Mouse (Mus musculus) G1E (cell line): ENCODE results near the gene Mfrp. TPM values are rescaled to one million over a fixed set of nuclear protein-coding genes. Genes with fewer than 3 reads are reported as not detected.

ENCODE experiments used
- ATAC-seq: 2 replicates; pipeline ENCODE4 v1.8.0; 2016; ENCODE audit warnings: mild to moderate bottlenecking; ENCODE audit not compliant: insufficient number of reproducible peaks, poor library complexity, low FRiP score, severe bottlenecking; ENCODE audit errors: extremely low read depth
- DNase-seq: peaks from one replicate; pipeline ENCODE4 v3.0.0; 2012; ENCODE audit warnings: low spot score
- H3K27me3 ChIP-seq: 2 replicates; pipeline ENCODE4 v1.6.1; 2012; ENCODE audit warnings: mild to moderate bottlenecking, low read length, inconsistent platforms; ENCODE audit not compliant: insufficient read depth
- H3K36me3 ChIP-seq: replicated peaks from 2 replicates; pipeline ENCODE3; 2012; ENCODE audit warnings: mild to moderate bottlenecking, inconsistent platforms
- H3K4me1 ChIP-seq: 2 replicates; pipeline ENCODE4 v1.6.1; 2012; ENCODE audit warnings: low read depth, low read length, inconsistent platforms, mixed read lengths; ENCODE audit not compliant: insufficient read depth
- H3K4me3 ChIP-seq: 2 replicates; pipeline ENCODE4 v1.5.1; 2012; ENCODE audit warnings: low read depth, mild to moderate bottlenecking, inconsistent platforms, low read length, moderate library complexity, mixed read lengths
- H3K9me3 ChIP-seq: replicated peaks from 2 replicates; pipeline ENCODE4 v1.6.1; 2012; ENCODE audit warnings: inconsistent platforms
- CTCF ChIP-seq: IDR thresholded peaks from 2 replicates; pipeline ENCODE4 v1.5.1; 2012; ENCODE audit warnings: low read depth, low read length, inconsistent platforms, mixed read lengths
- GATA1 ChIP-seq: IDR thresholded peaks from 2 replicates; pipeline ENCODE4 v1.6.1; 2012; ENCODE audit warnings: borderline replicate concordance, low read length, inconsistent platforms, mixed read lengths
- GATA2 ChIP-seq: IDR thresholded peaks from 2 replicates; pipeline ENCODE4 v1.6.1; 2012; ENCODE audit warnings: low read depth, low read length, inconsistent platforms, borderline replicate concordance
- POLR2AphosphoS5 ChIP-seq: IDR thresholded peaks from 2 replicates; pipeline ENCODE4 v1.6.1; 2012; ENCODE audit warnings: low read depth, low read length, inconsistent platforms; ENCODE audit not compliant: insufficient replicate concordance
- TAL1 ChIP-seq: conservative IDR thresholded peaks from 2 replicates; pipeline ENCODE4 v1.6.1; 2012; ENCODE audit warnings: low read depth, low read length, inconsistent platforms, mixed read lengths
- polyA plus RNA-seq: library from polyadenylated mRNA; stranded (reverse); fragments of >175 nt; gene quantifications from 2 replicates; pipeline ENCODE4 v1.2.3, GENCODE M21; 2012
- total RNA-seq, 2 experiments: library from RNA; stranded (forward) in 1 of 2; stranded (reverse) in 1 of 2; fragments of 200-1000 nt in 1 of 2; fragments of >200 nt in 1 of 2; fragmentation: Nextera tagmentation in 1 of 2; gene quantifications; 2 replicates each; pipeline ENCODE4 v1.2.3; 2014 to 2017

Gene Mfrp
- total and polyA plus RNA-seq, 3 experiments = not detected

DNA sequence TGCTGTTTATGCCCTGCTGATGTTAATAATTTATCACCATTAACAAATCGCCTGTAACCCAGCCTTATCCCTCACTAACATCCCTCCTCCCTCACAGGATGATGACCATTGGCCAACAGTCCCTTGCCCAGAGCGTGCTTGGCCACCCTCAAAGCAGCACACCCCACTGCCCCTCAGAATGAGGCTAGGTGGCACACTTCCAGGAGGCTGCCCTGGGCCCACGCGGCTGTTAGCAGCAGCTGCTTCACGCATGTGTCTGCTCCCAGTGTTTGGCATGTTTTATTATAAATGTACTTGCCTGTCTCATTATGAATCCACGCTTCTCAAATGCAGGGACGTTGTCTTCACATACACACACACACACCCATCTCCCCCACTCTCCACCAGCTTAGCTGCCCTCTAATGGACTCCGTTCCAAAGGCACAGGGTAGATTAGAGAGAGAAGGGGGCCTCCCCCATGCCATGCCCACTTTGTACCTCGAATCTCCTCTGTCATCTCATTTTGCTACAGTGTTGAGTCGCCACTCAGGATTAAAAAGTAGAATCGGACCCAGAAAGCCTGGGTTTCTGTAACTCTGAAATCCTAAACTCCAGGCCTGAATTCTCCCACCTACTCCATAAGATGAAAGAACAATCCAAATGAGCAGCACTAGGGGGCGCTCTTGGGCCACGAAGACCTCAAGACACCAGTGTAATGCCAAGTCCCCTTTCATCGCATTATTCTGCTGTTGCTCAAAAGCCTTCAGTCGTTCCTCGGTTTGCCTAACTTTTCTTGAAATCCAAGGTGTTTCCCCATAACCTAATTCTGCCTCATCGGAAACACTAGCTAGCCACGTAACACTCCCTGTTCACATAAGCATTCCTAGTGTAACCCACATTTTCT lies 24.3 kb downstream of the Mfrp start:
- peaks cover 21% of the 10 kb centered on the region for H3K4me1 ChIP-seq
- no peaks in the 10 kb centered on the region for H3K9me3 ChIP-seq
- peak; percentile 66 for DNase-seq
- no peaks in the 10 kb centered on the region for H3K36me3 ChIP-seq
- ATAC-seq = no peak
- peaks cover 27% of the 10 kb centered on the region for H3K27me3 ChIP-seq
- H3K4me3 ChIP-seq = no peak overlapping the region
- TF ChIP-seq GATA1 = no peak
- TF ChIP-seq GATA2 = no peak
- peak; percentile 84 for TF ChIP-seq CTCF

DNA sequence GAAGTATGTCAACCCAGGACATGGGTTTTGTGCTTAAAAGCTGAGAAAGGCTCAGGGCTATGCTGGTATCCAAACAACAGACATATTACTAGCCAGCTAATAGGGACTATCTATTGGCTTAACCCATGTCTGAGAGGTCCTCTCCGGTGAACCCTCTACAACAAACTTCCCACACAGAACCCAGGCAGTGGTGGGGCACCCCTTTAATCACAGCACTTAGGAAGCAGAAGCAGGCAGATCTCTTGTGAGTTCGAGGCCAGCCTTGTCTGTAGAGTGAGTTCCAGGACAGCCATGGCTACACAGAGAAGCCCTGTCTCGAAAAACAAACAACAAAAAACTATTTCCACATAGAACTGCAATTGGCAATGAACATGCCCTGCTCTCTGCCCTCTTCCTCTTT lies 25.2 kb downstream of the Mfrp start:
- Histone ChIP-seq H3K36me3 (no peaks in the 10 kb centered on the region), H3K9me3 (no peaks in the 10 kb centered on the region), H3K4me1 (peaks cover 23% of the 10 kb centered on the region), H3K27me3 (peaks cover 34% of the 10 kb centered on the region), H3K4me3 (no peak overlapping the region)
- no peak for TF ChIP-seq GATA2
- no peak for DNase-seq
- ATAC-seq = no peak

DNA sequence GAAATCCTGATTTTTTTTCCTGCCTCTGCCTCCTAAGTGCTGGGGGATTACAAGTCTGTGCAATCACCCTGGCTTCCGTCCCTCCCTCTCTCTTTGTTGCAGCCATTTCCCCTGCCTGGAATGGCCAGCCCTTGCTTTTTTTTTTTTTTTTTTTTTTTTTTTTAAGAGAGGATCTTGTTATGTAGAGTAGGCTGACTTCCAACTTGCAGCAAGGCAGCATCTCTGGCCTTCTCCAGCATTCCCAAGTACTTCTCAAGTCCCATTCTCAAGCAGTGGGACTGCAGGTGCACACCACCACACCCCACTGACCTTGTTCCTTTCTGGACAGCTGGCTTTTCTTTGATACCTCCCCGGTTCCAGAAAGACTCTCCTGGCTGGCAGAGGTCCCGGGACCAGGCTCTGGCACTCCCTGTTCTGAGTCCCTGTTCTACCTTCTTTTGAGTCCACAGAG lies 25.8 kb downstream of the Mfrp start:
- Histone ChIP-seq H3K36me3 (no peaks in the 10 kb centered on the region), H3K27me3 (peaks cover 37% of the 10 kb centered on the region), H3K4me1 (peaks cover 23% of the 10 kb centered on the region), H3K4me3 (no peak overlapping the region), H3K9me3 (no peaks in the 10 kb centered on the region)
- no peak for DNase-seq
- TF ChIP-seq GATA2 (no peak), CTCF (no peak), POLR2AphosphoS5 (no peak), GATA1 (no peak), TAL1 (no peak)
- ATAC-seq = no peak

DNA sequence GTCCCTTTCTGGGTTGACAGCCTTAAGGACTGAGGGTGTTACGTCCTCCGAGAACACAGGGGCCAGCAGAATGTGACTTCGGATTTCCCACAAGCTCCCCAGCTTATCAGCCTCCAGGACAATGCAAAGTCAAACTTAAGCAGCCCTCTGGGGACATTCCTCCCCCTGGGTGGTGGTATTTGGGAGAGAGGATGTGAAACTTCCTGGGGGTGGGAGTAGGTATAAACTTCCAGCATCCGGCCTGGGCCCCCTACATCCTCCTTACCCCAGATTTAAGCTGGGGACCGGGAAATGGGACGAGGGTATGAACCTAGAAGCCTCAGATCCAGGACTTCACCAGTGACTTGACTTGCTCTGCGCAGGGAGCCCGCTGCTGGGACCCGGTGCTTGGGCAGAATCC lies 28.1 kb downstream of the Mfrp start:
- H3K4me3 ChIP-seq = no peak overlapping the region; the same call in 1 of the 2 replicates
- TF ChIP-seq TAL1 (no peak), GATA1 (no peak), POLR2AphosphoS5 (no peak), GATA2 (no peak), CTCF (no peak)
- H3K36me3 ChIP-seq = no peaks in the 10 kb centered on the region
- peaks cover 59% of the 10 kb centered on the region for H3K27me3 ChIP-seq
- no peak for ATAC-seq
- no peak for DNase-seq
- H3K9me3 ChIP-seq = no peaks in the 10 kb centered on the region
- H3K4me1 ChIP-seq = peaks cover 30% of the 10 kb centered on the region

DNA sequence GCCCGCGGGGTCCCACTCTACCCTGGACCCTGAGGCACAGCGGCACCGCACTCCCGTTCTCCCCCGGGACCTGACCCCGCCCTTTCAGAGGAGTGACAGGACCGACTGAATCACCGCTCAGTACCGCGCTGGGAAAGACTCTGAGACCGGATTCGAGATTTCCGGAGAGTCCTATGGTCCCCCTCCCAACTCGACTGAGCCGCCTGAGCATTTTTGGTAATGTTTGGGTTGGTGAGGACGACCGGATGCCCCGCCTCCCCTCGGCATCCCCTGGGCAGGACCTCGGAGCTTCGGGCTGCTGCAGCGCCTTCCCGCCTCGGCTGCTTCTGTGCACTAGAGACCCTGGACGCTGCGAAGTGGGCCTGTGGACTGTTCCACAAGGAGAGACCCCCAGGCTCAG lies 28.5 kb downstream of the Mfrp start:
- no peak for ATAC-seq
- H3K36me3 ChIP-seq = no peaks in the 10 kb centered on the region
- peaks cover 63% of the 10 kb centered on the region for H3K27me3 ChIP-seq
- no peaks in the 10 kb centered on the region for H3K9me3 ChIP-seq
- peaks cover 32% of the 10 kb centered on the region for H3K4me1 ChIP-seq
- H3K4me3 ChIP-seq = no peak overlapping the region; the same call in 1 of the 2 replicates
- DNase-seq = no peak
- TF ChIP-seq TAL1 (no peak), GATA2 (no peak), CTCF (no peak), GATA1 (no peak), POLR2AphosphoS5 (no peak)

DNA sequence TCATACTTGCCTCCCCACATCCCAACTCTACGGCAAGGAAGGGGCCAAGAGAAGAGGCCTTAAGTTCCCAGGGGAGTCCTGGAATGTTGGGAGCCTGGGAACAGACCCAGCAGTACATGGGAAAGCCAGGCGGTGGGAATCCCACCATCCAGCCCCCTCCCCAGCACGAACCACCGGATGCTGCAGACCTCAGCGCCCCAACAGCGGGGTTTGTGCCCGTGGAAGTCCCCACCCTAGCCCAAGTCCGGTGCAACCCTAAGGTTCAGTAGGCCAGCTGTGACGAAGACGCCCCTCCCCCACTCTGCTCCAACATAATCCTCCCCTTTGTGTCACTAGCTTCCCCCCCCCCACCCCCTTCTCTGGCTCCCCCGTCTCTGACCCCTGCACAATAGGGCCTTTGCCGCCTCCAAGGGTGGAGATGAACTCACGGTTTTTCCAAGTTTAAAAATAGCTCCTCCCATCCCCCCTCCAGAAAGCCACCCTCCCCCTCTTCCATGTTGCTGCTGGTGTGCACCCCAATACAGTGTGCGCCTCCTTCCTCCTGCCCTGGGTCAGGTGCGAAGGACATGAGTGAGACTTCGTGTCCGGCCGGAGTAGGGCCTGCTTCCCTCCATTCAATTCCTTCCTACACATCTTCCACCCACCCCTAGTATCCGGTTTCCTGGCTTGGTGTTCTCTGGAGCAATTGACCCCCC lies 29.2 kb downstream of the Mfrp start:
- TF ChIP-seq POLR2AphosphoS5 = no peak
- TF ChIP-seq CTCF = no peak
- no peak for TF ChIP-seq TAL1
- TF ChIP-seq GATA1 = no peak
- TF ChIP-seq GATA2 = no peak
- peaks cover 35% of the 10 kb centered on the region for H3K4me1 ChIP-seq
- H3K27me3 ChIP-seq = peaks cover 70% of the 10 kb centered on the region
- no peak for ATAC-seq
- H3K4me3 ChIP-seq = no peak overlapping the region
- H3K9me3 ChIP-seq = no peaks in the 10 kb centered on the region
- no peaks in the 10 kb centered on the region for H3K36me3 ChIP-seq
- DNase-seq = no peak
